Mouse (Mus musculus) left cerebral cortex, postnatal 14 days (tissue): ENCODE results near the gene Rere. TPM values are rescaled to one million over a fixed set of nuclear protein-coding genes. Genes with fewer than 3 reads are reported as not detected.
A peak's percentile ranks its signal among the peaks of the same experiment; 100 is the strongest.

Experiments
- DNase-seq, 2 experiments: peaks; one replicate each; pipeline ENCODE4 v3.0.0; 2021 to 2022; ENCODE audit warnings: low spot score in 2 of 2, mixed read lengths in 1 of 2
- intact Hi-C: fragments of 180-260 bp; cut with DNase I; formaldehyde crosslinking; loops from one replicate; pipeline ENCODE4 v1.15.1; 2025
- total RNA-seq, 2 experiments: library from RNA; stranded (reverse); gene quantifications; 2 replicates each; pipeline ENCODE4 v1.2.3; 2021

The Rere gene
- total RNA-seq, 2 experiments from 2014 or later: 95.6 to 100 TPM

DNA sequence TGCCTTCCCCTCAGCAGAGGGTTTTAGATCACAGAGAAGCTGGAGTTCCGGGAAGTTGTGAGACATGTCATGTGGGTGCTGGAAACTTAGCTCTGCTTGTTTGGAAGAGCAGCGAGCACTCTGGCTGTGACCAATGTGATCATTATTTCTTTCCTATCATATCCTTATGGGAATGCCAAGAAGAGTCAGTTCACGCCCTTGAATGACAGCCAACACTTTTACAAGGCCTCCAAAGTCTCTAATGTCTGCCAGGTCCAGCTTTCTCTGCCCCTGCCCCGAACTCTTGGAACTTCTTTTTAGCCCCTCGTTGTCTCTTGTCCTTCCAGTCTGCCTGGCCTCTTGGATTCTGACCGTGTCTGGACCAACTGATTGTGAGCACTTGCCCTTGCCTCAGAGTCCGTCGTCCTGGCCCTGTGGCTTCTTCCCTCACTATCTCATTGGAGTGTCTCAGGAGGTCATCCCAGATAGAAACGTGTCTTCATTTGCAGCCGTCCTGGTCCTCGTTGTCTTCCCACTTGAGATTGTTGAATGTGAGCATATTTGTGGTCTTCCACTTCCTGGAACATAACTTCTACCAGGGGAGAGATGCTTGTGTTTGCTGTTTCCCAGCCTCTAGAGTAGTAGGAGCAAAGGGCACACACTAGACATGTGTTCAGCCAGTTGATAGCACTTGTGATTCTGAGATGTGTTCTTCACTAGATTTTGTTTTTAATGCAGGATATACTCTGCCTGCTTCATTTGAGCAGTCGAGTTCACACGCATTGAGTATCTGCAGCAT lies 120.6 kb downstream of the Rere start:
- DNase-seq: no peak
- intact Hi-C loops: no loop called here

DNA sequence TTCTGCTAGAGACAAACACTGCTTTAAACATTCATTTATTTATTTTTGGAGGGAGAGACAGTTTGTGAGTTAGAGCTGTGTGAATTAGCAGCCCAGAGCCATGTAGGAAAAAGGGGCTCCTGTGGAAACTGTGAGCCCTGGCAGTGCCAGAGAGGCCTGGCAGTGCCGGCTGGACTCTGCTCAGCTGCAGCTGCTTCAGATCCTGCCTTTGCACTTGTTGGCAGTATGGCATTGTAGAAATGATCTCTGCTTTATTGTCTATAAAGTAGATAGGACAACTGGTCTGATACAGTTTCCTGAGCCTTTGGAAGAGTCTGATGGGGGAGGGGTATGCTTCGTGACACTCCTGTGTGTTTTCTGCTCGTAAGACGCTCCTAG lies 121.2 kb downstream of the Rere start:
- DNase-seq: no peak

DNA sequence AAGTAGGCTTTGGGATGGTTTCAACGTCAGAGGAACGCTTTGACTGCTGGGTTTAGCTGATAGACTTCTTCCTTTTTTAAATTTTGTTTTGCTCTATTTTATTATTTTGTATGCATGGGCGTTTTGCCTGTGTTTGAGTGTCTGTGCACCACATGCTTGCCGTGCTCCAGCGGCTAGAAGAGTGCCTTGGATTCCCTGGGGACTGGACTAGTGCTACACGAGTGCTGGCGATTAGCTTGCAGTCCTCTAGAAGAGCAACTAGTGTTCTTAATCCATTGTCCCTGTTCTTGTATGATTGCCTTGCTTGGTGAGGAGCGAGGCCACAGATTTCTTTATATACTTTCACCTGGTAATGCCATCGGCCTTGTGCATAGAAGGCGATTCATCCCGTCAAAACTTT lies 122.5 kb downstream of the Rere start:
- no peak for DNase-seq
- intact Hi-C loops: no loop called here

More for the DNA sequence above, 121.2 kb downstream of the Rere start:
- intact Hi-C loops: no loop called here

DNA sequence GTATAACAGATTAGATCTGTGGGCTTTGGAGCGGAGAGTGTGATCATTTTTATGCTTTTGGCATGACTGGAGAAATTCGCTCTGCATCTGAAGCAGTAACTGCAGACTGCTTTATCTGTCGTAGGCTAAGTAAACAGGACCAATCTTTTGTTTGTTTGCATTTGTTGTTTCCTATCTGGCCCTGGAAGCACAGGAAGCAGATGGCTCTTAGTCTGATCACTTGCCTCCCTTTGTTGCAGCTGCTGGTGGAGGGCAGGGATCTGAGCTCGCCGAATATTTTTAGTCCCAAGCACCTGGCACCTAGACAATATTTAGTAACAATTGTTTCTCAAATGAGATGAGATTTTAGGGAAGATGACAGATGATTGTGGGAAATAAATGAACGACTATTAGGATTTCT lies 123.1 kb downstream of the Rere start:
- DNase-seq: no peak
- intact Hi-C loops: no loop called here

DNA sequence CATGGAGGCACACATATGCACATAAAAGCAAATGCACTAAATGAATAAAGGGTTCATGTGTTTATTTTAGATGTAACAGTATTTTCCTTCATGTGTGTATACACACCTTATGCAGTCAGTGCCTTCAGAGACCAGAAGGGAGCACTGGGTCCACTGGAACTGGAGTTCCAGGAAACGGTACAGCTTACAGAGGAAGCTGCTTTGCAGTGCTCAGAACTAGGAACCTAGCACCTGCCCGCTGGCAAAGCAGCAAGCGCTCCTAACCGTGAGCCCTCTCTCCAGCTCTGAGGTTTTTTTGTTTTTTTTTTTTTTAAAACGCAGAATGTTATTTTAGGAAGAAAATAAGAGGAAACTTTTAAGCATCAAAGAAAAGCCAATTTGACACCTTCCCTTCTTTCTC lies 124.3 kb downstream of the Rere start:
- intact Hi-C loops: no loop called here
- no peak for DNase-seq

DNA sequence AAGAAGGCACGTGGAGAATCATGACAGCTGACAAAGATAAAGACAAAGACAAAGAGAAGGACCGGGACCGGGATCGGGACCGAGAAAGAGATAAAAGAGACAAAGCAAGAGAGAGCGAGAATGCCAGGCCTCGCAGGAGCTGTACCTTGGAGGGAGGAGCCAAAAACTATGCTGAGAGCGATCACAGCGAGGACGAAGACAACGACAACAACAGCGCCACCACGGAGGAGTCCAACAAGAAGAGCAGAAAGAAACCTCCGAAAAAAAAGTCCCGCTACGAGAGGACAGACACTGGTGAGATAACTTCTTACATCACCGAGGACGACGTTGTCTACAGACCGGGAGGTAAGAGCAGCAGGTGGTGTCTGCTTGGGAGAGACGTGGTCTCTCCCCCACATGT lies 124.9 kb downstream of the Rere start:
- intact Hi-C loops: no loop called here
- no peak for DNase-seq

DNA sequence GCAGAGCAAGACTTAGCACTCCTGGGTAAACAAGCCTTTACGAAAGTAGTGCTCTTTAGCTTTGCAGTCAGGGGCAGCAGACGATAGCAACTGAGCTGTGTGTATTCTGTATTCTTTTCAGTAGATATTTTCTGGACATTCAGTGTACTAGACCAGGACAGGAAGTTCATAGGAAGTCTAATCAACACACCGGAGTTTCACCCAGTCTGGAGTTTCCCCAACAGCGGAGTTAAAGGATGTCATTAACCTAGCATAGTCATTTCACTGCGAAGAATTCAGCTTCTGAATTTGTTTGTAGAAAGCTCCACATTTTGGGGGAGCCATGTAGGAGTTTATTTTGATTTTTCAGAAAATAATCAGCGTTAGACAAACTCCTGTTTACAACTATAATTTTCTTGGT lies 125.4 kb downstream of the Rere start:
- DNase-seq: no peak
- intact Hi-C loops: no loop called here

DNA sequence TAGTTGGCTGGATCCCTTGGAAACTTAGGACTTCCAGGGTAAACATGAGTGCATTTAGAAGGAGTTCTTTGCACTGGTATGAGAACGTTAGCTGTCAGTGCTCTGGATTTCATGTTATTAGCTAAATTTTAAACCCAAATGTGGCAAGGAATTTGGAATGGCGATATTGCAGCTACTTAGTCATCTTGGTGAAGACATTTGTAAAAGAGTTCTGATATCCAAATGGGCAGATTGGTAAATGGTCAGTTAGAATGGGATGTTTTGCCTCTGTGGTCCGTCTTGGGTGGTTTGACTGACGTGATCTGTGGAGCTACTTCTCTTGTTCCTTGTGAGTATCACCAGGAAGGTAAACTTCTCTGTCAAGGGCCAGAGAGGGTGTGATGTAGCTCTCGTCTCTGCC lies 132.8 kb downstream of the Rere start:
- intact Hi-C loops: no loop called here
- no peak for DNase-seq

DNA sequence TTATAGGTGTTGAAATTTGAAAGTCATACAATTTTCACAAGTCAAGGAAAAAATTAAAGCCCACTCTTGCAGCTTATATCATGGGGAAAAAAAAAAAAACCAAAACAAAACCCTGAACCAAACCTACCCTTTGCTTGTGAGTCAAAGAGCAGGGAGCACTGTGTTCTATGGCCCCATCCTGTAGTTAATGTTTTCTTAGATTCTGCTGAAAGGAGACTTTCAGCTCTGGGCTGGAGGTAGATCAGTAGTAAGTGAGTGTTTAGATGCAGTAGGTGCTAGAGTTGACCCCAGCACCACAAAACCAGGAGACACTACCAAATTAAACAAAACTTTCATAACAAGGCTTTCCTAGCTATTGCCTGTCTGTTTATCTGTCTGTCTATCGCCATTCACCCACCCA lies 133.3 kb downstream of the Rere start:
- intact Hi-C loops: no loop called here
- no peak for DNase-seq

DNA sequence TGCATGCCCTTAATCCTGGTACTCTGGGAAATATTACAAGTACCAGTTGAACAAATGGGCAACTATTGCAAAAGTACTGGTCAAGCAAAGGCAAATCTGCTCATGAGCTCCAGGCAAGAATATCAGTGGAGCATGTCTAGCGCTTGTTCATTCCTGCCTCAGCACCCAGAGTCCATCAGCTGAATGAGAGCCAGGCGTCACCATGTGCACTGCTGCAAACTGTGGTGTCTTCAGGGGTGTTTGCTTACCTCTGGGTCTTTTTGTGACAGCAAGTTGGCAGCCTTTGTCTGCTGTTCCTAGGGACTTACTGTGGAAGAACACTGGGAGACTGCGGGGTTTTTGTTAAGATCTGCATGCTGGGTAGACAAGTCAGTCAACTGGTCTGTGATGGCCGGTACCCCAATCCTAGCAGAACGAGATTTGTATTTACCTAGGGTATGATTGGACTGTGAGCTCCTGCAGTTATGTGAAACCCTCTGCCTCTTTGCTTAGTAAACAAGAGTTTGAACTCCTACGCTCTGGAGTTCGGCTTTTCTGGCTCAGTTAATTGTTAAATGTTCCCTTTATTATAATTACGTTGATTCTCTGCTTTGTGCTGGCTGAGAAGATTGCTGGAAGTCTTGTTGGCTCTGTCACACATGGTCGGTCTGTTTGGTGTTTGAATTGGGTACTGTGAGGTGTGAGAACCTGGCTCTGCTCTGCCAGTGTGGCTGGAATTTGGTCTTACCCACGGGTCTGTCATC lies 134.0 kb downstream of the Rere start:
- intact Hi-C loops: no loop called here
- DNase-seq: no peak

DNA sequence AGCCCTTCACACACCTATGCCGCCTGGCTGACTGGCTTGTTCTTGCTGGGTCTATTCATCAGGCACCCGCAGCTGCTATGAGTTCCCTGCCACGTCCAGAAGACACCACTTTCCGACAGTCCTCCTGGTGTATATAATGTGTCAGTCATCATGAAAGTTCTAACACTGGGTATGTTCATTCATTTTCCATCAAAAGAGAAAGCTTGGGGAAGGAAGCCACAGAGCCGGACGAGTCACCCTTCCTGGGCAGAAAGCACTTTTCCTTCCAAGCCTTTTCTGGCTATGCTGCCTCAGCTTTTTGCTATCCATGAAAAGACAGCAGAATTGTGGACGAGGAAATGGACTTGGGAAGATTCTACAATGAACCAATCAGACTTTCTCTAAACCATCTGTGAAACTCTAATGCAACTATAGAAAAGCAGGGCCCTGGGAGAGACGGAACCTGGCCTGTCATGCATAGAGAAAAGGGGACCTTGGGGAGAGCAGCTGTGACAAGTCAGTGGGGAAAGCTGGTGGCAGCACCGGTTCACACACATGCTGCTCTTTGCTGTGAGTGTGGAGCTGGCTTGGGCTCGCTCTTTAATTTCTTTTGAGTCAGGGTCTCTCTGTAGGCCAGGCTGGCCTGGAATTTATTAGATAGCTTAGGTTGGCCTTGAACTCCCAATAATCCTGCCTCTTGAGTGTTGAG lies 139.3 kb downstream of the Rere start:
- intact Hi-C loops: no loop called here
- DNase-seq: no peak

DNA sequence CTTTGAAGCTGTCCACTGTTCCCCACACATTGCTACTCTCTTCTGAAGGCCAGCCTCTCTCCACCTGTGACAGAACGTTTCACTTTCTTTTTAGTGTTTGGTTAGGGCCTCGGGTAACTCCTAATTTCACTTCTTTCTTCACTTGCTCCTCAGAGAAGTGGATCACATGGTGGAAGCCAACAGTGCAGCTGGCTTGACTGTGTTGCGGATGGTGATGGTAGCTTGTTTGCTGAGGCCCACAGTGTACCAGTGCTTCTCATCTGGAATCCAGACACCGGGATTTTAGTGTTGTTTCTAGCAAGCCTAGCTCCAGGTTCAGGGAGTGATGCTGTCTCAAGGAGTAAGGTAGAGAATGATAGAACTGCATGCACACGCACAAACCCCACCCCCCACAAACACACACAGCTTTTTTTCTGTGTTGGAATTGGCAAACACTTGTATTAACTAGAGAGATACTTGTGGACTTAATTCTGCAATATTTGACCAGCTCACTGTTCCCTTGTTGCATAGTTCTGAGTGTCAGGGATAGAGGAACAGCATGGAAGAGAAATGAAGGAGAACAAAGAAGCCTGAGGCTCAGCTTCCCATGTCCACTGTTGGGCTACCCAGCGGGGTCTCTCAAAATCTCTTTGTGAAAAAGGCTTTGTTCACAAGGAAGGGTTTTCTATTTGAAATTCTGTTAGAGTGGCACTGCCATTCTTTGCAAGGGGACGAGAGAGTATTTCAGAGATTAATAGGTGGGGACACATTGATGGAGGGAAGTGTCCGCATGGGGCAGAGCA lies 144.8 kb downstream of the Rere start:
- intact Hi-C loops: no loop called here

DNA sequence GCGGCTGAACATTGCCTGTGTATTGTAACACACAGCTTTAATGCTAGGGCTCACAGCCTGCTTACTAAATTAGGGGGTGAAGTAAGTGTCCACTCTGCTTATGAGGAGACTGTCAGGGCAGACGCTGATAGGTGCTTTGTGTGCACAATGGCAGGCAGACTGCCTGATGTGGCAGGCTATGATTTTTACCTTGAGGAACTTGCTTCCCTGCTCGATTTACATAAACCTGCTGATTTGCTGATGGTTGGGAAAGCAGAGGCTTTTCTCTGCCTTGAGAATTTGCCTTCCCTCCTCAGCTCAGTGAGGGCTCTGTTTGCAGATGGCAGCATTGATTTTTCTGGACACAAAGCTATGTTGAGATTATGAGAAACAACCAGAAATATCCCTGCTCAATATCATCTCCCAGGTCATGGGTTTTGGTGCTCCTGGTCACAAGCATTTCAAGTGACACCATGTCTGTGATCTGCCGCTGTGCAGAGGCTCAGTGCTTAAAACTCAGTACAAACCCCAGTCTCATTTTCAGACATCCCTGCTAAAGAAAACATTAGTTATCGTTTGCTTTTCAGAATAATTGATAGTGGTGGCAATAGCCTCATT lies 145.5 kb downstream of the Rere start:
- no peak for DNase-seq
- intact Hi-C loops: no loop called here

More for the DNA sequence above, 144.8 kb downstream of the Rere start:
- DNase-seq: no peak

DNA sequence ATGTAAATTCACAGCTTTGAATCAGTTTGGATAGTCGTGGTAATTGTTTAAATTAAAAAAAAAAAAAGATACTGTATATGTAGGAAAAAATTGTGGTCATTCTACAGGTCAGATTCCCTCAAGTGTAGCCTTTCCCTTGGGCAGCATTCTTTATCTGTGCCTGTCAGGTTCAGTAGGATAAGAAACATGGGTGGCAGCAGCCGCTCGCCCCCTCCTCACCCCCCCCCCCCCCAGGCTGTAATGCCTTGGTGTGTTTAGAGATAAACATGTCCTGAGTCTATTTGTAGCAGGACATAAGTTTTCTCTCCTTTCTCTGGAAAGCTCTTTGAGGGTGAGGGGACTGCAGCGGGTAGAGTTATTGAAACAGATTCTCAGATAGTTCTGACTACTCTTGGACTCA lies 147.3 kb downstream of the Rere start:
- intact Hi-C loops: no loop called here
- DNase-seq: no peak

DNA sequence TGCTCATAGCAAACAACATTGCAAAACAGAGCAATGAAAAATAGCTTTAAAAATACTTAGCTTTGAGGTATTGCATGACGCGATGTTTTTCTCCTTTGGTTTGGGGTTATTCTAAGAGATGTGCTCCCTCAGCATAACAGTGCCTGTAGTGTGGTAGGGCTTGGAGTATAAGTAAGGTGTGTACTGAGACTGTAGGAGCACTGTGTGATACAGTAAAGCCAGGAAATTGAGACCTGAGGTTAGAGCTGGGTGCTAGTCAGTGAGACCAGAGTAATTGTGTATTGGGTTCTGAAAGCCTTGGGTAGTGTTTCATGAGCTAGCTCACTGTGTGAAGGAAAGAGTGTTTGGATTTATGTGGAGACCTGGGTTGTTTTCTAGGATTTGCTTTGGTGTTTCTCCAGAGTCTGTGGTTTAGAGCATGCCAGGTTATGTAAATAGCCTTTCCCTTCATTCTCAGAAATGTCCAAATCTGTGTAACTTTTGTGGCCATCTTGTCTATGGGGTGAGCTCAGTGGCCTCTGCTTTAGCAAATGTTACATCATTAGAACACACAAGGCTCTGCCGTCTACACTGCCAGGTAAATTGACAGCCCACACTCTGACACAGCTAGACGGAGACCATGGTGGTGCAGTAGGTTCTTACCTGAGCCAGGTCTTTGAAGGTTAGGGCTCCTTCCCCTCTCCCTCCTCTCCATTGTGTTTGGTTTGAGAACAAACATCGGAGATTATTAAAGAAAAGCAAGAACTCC lies 152.6 kb downstream of the Rere start:
- intact Hi-C loops: no loop called here
- DNase-seq: no peak

DNA sequence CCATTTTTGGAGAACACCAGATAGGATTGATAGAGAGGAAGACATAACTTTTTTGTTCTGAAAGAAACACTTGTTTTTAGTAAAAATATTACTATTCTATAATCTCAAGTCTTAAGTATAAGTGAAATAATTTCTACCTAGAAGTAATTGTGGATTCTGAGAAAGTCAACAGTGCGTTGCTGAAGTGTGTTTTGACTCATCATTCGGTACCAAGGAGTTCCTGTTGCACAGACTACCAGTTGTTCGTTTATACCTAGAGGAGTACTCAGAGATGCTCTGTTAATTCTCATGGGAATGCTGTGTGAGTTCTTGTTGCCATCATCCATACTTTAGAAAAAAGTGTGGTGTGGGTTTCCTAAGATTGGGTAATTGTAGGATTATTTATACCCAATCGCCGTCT lies 154.1 kb downstream of the Rere start:
- intact Hi-C loops: no loop called here
- no peak for DNase-seq

DNA sequence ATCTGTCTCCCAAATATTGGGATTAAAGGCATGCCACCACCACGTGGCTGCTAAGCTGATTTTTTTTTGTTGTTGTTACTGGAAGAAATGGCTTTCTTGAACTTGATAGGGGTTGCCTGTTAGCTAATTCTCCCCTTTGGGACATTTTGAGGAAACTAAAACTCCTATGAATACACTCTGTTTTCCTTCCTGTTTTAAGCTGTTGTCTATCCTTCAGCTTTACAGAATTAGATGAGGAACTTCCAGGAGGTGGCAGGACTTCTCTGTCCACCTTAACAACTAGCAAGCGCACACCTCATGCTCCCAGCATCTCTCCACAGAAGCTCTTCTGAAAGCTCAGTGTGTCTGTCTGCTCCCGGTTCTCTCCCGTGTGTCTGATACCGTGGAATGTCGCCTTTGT lies 157.2 kb downstream of the Rere start:
- no peak for DNase-seq
- intact Hi-C loops: no loop called here

DNA sequence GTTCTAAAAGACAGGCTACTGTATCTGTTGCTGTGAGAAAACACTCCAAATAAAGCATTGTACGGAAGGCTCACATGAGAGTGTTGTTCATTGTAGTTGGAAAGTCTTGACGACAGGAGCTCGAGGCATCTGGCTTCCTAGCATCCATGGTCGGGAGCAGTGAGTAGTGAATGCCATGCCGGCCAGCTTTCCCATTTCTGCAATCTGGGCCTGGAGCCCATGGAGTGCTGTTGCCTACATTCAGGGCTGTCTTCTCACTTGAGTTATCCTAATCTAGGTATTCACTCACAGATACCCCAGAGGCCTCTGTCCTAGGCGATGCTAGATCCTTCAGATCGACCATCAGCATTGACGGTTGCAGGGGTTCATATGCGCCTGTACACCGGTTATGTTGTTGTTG lies 160.5 kb downstream of the Rere start:
- intact Hi-C loops: no loop called here
- peak in 1 of 2 experiments; percentile 39 for DNase-seq

DNA sequence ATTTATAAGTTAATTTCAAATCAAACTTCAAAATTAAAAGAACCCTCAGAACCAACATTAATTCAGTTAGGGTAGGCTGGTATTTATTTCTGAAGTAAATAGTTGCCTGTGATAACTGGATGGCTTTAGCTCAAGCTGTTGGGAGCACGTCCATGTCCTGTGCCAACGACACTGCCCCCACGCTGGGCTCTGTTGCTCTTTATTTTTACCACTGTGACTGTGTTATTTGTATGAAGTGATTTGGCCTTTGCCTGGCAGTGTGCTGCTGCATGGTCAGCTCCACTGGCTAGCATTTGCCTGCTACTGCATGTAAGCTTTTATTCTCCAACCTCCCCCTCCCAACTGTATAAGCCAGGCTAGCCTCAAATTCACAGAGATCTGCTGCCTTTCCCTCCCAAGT lies 162.6 kb downstream of the Rere start:
- intact Hi-C loops: no loop called here
- no peak for DNase-seq
